Mouse (Mus musculus) lung, postnatal 36 days (tissue): Measurements from ENCODE around the gene Lsm7.

Experiments
- DNase-seq: peaks from one replicate; pipeline ENCODE4 v3.0.0; 2022; ENCODE audit warnings: mixed read lengths

The Lsm7 gene

GRCm38 (mm10) chr10:80854913-80855748 lies at the start of gene Lsm7, which contains the start of gene Sppl2b:
Gene Lsm7, minus strand, starts transcription at chr10:80855209.
Gene Sppl2b, plus strand, starts transcription at chr10:80855275.
- peak; percentile 95 for DNase-seq

DNA sequence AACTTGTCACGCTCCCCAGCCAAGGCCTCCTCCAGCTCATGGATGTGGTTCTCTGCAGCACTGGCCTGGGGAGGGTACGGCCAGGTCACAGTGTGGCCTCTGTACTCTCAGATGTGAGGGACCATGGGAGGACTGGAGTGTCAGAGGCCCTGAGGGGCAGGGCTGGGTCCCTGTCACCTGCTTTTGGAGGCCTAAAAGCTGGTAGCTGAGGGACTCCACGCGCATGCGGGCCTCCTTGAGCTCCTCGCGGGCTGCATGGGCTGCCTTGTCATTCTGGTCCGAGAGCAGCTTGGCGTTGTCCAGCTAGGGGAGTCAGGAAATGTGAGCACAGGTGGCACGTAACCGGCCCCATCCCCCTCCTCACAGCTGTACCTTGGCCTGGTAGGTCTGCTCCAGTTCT lies 49.7 kb upstream of the Lsm7 start:
- no peak for DNase-seq

GRCm38 (mm10) chr10:80904004-80904693 lies 49.1 kb upstream of the Lsm7 start:
- peak; percentile 19 for DNase-seq

- no peak for DNase-seq
Observed at GRCm38 (mm10) chr10:80903282-80903681, 48.3 kb upstream of the Lsm7 start.

DNA sequence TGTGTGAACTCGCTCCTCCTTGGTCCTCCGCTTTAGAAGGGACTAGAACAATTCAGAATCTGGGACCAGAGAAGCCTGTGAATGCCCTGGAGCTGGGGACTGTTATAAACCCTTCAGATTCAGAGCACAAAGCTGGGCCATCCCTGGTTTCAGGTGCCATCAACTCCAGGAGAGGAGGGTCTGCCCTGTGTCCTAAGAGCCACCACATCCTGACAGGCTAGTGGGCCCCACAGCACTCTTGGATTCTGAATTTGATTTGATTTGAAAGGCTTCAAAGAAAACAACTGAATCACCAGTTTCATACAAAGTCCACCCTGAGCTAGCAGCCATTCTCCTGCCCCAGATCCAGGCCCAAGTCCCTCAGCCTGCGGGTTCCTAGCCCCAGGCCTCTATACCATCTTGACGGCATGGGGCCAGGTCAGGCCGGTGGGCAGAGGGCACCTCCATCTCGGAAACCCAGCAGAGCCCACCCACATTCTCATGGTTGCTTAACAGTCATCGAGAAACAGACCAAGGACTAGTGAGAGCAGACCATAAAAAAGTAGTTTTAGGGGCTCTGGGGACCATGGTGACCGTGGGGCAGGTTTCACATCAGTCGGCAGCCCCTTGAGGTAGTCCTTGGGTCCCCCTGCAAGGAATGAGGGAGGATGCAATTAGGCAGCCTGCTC lies 47.4 kb upstream of the Lsm7 start:
- DNase-seq: no peak

- no peak for DNase-seq
Observed at GRCm38 (mm10) chr10:80901409-80902272, 46.6 kb upstream of the Lsm7 start.

DNA sequence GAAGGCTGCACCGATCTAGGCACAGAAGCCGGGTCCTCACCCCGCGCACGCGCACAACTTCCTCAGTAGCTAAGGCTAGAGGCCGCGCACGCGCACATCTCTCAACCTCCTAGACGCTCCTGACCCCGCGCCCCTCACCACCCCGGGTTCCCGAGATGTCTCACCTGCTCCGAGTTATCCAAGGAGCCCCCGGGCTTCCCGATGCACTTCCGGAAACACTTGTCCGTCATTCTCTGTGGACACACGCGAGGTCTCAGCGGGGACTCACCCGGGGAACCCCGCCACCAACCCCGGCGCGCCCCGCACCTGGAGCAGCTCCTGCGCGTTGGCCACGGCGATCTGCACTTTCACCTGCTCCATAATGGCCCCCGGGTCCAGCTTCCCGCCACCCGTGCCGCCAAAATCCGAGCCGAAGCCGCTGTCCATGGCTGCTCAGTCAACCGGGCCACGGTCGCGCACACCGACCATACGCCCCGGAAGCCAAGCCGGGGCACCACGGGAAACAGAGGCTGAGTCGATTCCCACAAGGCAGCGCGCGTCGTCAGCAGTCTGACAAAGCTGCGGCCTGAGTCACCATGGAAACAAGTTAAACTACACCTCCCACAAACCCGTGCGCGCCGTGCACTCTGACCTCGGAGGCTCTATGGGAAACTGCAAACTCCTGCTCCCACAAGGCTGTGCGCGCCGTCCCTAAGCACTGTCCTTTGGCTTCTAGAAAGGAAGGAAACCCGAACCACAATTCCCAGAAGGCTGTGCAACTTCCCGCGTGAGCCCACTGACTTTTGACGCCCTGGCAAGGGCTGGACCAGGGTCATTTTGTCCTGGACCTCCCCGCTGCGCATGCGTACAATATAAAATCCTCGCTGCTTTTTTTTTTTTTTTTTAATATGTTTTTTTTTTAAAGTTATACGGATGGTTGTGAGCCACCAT lies 45.6 kb upstream of the Lsm7 start, which contains the start of gene Timm13:
Timm13 (minus strand) TSS at position 652 of the 930 bp plus-strand sequence.
- DNase-seq: peak; percentile 100

DNA sequence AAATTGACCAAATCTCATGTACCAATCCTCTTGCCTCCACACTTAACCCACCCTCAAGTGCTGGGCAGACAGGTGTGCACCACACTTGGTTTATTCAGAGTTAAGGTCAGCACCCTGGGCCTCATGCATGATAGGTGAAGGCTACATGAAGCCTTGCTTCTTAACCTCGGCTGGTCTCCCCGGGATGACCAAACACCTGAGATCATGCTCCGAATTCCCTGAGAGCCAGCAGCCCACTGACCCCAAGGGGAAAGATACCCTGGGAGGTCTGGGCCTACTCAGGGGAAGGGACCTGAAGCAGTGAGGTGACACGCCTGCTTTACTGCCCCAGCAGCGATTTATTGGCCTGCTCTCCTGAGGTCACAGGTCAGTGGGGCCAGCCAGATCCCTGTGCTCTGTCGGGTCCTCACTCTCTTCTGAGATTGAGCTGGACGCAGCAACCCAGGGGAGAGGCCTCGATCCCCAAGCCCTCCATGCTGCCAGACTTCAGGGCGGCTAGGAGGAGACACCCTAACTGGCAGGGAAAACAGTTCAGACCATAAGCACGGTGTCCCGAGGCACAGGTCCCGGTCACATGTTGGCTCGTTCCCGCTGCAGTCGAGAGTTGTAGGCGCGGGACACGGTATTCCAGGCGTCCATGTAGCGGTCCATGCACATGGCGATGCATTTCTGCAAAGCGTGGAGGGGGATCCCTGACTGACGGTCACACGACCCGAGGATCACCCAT lies 44.7 kb upstream of the Lsm7 start:
- no peak for DNase-seq

DNA sequence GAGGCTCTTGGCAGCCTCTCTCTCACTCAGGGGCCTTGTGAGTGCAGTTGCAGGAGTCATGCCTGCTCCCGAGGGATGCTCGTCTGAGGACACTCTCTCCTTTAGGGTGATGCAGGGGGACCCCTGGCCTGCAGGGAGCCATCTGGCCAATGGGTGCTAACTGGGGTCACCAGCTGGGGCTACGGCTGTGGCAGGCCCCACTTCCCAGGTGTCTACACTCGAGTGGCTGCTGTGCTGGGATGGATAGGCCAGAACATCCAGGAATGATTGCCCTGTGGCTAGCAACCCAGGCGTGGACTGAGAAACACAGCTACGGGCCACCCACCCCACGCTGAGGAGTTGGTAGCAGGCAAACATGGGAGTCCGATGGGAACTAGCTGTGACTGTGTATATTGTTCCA lies 44.1 kb upstream of the Lsm7 start:
- no peak for DNase-seq

DNA sequence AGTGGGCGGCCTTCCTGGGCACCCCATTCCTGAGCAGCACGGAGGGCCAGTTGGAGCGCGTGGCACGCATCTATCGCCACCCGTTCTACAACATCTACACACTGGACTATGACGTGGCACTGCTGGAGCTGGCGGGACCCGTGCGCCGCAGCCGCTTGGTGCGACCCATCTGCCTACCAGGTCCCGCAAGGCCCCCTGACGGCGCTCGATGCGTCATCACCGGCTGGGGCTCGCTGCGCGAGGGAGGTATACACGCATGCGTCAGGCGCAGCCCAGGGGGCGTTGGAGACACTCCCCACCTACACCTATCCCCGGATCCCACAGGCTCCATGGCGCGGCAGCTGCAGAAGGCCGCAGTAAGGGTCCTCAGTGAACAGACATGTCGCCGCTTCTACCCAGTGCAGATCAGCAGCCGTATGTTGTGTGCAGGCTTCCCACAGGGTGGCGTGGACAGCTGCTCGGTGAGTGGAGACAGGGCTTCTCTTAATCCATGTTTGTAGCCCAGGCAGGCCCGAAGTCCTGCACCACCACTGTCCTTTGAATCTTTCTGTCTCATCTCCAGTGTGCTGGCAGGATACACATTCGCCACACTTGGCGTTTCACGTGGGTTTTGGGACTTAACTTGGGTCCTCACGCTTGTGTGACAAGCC lies 43.0 kb upstream of the Lsm7 start:
- no peak for DNase-seq

- DNase-seq: no peak
Observed at GRCm38 (mm10) chr10:80896581-80897485, 41.8 kb upstream of the Lsm7 start.

- DNase-seq: no peak
Observed at GRCm38 (mm10) chr10:80895697-80896096, 40.7 kb upstream of the Lsm7 start.

- DNase-seq: no peak
Observed at GRCm38 (mm10) chr10:80895100-80895499, 40.1 kb upstream of the Lsm7 start.

DNA sequence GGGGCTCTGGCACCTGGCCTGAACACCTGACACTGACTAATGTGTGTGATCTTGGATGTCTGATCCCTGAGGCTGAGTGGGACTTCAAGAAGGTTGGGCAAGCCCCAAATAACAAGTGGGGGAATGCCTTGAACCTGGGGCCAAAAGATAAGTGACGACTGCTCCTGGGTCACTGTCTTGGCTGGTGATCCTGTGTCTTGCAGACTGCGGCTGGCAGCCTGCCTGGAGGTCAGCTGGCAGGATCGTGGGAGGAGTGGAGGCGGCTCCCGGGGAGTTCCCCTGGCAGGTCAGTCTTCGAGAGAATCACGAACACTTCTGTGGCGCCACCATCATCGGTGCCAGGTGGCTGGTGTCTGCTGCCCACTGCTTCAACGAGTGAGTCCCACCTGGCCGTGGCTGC lies 32.2 kb upstream of the Lsm7 start:
- peak; percentile 58 for DNase-seq

- peak; percentile 90 for DNase-seq
Observed at GRCm38 (mm10) chr10:80881301-80881700, 26.3 kb upstream of the Lsm7 start.

GRCm38 (mm10) chr10:80880901-80881300 lies 25.9 kb upstream of the Lsm7 start:
- DNase-seq: no peak

DNA sequence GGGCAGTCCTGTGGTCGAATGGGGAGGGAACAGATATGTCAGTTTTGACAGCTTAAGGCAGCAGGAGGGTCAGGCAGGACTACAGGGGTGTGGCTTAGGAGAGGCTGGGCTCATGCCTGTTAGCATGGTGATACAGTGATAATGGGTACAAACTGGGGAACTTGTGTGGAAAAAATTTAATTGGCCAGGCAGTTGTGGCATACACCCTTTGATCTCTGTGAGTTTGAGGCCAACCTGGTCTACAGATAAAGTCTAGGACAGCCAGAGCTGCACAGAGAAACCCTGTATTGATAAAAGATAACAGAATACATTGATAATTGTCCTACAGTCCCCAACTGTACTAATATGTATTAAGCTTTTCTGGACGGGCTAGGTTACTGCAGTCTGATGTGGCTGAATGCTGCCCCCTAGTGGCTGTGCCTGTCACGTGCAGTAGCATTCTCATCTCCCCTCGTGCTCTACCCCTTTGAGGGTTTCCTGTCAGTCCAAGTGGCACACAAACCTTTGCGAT lies 25.2 kb upstream of the Lsm7 start:
- DNase-seq: peak; percentile 74

GRCm38 (mm10) chr10:80876594-80876993 lies 21.6 kb upstream of the Lsm7 start:
- no peak for DNase-seq

- DNase-seq: peak; percentile 78
Observed at GRCm38 (mm10) chr10:80876028-80876427, 21.0 kb upstream of the Lsm7 start.
